Mouse (Mus musculus) gastrocnemius, adult 2 months (tissue): ENCODE measurements around the gene Tecpr2. TPM values are rescaled to one million over a fixed set of nuclear protein-coding genes. Genes with fewer than 3 reads are reported as not detected.
A peak's percentile ranks its signal among the peaks of the same experiment; 100 is the strongest.

Experiments used
- DNase-seq: peaks from one replicate; pipeline ENCODE4 v3.0.0; 2022
- H3K27ac ChIP-seq: fragments of 200-600 bp; 2 replicates; pipeline ENCODE4 v1.8.1; 2022; ENCODE audit warnings: mild to moderate bottlenecking
- H3K4me3 ChIP-seq: fragments of 200-600 bp; 2 replicates; pipeline ENCODE4 v1.8.1; 2022; ENCODE audit warnings: mild to moderate bottlenecking, moderate library complexity
- CTCF ChIP-seq: fragments of 200-600 bp; IDR thresholded peaks from 2 replicates; pipeline ENCODE4 v1.8.1; 2022; ENCODE audit warnings: antibody characterized with exemption, mild to moderate bottlenecking, moderate library complexity
- intact Hi-C: fragments of 180-260 bp; cut with DNase I; formaldehyde crosslinking; loops from one replicate; pipeline ENCODE4 v1.15.1; 2025
- long read RNA-seq, 2 experiments: library from polyadenylated mRNA; stranded (forward); transcript quantifications; one replicate each; pipeline ENCODE4 v2.0.0; 2021
- total RNA-seq, 2 experiments: library from RNA; stranded (reverse); gene quantifications; 2 replicates each; pipeline ENCODE4 v1.2.3; 2021

The Tecpr2 gene
- total RNA-seq = 1 to 10 TPM; 2.4 TPM
- long read RNA-seq, experiment 1, full-length matches to known transcripts = 2 of 60 reads
- long read RNA-seq, experiment 1, partial matches to known transcripts = 0 of 60 reads
- long read RNA-seq, experiment 1, other reads (novel, unspliced or antisense) = 58 of 60 reads
- long read RNA-seq, experiment 2, partial matches to known transcripts = 2 of 36 reads
- long read RNA-seq, experiment 2, other reads (novel, unspliced or antisense) = 34 of 36 reads

- Histone ChIP-seq H3K4me3 (peak within 1 kb of the TSS; percentile 90), H3K27ac (peak within 1 kb of the TSS; percentile 91)
- no peak for TF ChIP-seq CTCF
- DNase-seq = peak; percentile 98
- intact Hi-C loops = loop anchor here (2.0 kb wide), 1 partner anchor 103 kb away; no protein-coding TSS in a partner anchor
Measured at GRCm38 (mm10) chr12:110889036-110890020, at the start of gene Tecpr2, which contains the start of gene Cinp. Tecpr2 (plus strand) TSS chr12:110889264. Cinp (minus strand) TSS chr12:110889145.

- no peak for TF ChIP-seq CTCF
- Histone ChIP-seq H3K4me3 (peak within 1 kb of the TSS; percentile 99), H3K27ac (peak within 1 kb of the TSS; percentile 21; the same call in 1 of the 2 replicates)
- intact Hi-C loops = loop anchor here (5.0 to 10.0 kb wide), 3 partner anchors 103 to 1996 kb away; partner anchors contain the start of gene Wdr20
- peak; percentile 95 for DNase-seq
Measured at GRCm38 (mm10) chr12:110840348-110841198, 48.5 kb upstream of the Tecpr2 start, which contains the start of gene Mok. Mok (minus strand) TSS chr12:110840939.

- no peak for TF ChIP-seq CTCF
- intact Hi-C loops = loop anchor here (2.0 to 10.0 kb wide), 5 partner anchors 105 to 1997 kb away; partner anchors contain the start of genes Hsp90aa1 and Wdr20
- no peak overlapping the region for H3K27ac ChIP-seq
Measured at GRCm38 (mm10) chr12:110841731-110842493, 47.2 kb upstream of the Tecpr2 start.

GRCm38 (mm10) chr12:110843194-110844048, 45.6 kb upstream of the Tecpr2 start:
- DNase-seq = peak; percentile 89
- peak; percentile 99; the same call in 1 of the 2 replicates for TF ChIP-seq CTCF
- intact Hi-C loops = loop anchor here (1.0 to 10.0 kb wide), 6 partner anchors 106 to 1999 kb away; partner anchors contain the start of genes Hsp90aa1 and Wdr20
- H3K4me3 ChIP-seq = peak overlapping the region; percentile 89
- peak overlapping the region; percentile 89 for H3K27ac ChIP-seq

More at GRCm38 (mm10) chr12:110841731-110842493, 47.2 kb upstream of the Tecpr2 start:
- DNase-seq = no peak
- no peak overlapping the region for H3K4me3 ChIP-seq

- peak overlapping the region; percentile 89 for H3K4me3 ChIP-seq
- DNase-seq = peak; percentile 42
- intact Hi-C loops = loop anchor here (5.0 to 10.0 kb wide), 3 partner anchors 107 to 2000 kb away; partner anchors contain the start of gene Wdr20
- peak overlapping the region; percentile 89 for H3K27ac ChIP-seq
- no peak for TF ChIP-seq CTCF
Measured at GRCm38 (mm10) chr12:110844227-110845130, 44.6 kb upstream of the Tecpr2 start.

- peak; percentile 94 for DNase-seq
- Histone ChIP-seq H3K27ac (peak overlapping the region; percentile 89), H3K4me3 (peak overlapping the region; percentile 89)
- TF ChIP-seq CTCF = no peak
- intact Hi-C loops = loop anchor here (10.0 kb wide), 1 partner anchor 2001 kb away; no protein-coding TSS in a partner anchor
Measured at GRCm38 (mm10) chr12:110845131-110845880, 43.8 kb upstream of the Tecpr2 start.

- DNase-seq = no peak
- intact Hi-C loops = loop anchor here (10.0 kb wide), 1 partner anchor 2001 kb away; no protein-coding TSS in a partner anchor
- peak overlapping the region; percentile 89 for H3K27ac ChIP-seq
- H3K4me3 ChIP-seq = peak overlapping the region; percentile 89
- TF ChIP-seq CTCF = no peak
Measured at GRCm38 (mm10) chr12:110846191-110846765, 42.8 kb upstream of the Tecpr2 start.
